Mouse (Mus musculus): Measurements from ENCODE around the gene Tbc1d2b.

DNA sequence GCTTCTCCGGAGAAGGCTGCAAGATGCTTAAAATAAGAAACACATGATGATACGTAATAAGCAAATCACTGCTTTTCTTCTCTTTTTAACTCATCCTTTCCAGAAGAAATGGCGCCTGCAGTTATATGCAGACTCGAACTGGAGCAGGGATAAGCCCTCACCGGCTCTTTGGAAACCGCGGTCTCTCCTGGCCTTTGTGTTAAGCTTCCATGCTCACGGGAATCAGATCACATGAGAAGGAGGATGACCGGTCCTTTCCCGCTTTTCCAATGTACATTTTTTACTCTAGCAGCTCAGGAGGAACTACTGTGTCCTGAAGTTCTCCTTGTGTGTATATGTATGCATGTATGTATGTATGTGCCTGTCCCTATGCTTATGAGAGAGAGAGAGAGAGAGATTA is 3.7 kb downstream of the Tbc1d2b start:
- no peak for TF ChIP-seq POLR2A (IDR thresholded peaks at IDR 0.05; ENCODE audit: borderline replicate concordance, control insufficient read depth, low read depth, low read length)
- TF ChIP-seq CTCF (IDR thresholded peaks at IDR 0.05; ENCODE audit: control insufficient read depth, insufficient read depth, low read length): no peak
